Mouse (Mus musculus) CH12.LX (cell line): ENCODE measurements at regions not wholly inside any gene's neighbourhood (a gene's known extent, or its start where the extent isn't known, plus 50 kb on each side); places are given as distances from the start of the nearest gene placed in this dataset.

ENCODE experiments used
- DNase-seq: peaks from one replicate; pipeline ENCODE4 v3.0.0-alpha.2; 2013; ENCODE audit errors: extremely low read depth
- H3K27ac ChIP-seq: 2 replicates; pipeline ENCODE4 v1.5.1; 2012; ENCODE audit warnings: low read depth, mild to moderate bottlenecking, control low read depth, moderate library complexity; ENCODE audit not compliant: insufficient read depth
- H3K27me3 ChIP-seq: replicated peaks from 2 replicates; pipeline ENCODE3; 2012; ENCODE audit warnings: inconsistent platforms
- H3K36me3 ChIP-seq, 2 experiments: replicated peaks in 1 of 2; 2 replicates each; pipeline versions ENCODE3 to v1.6.1; 2012; ENCODE audit warnings: inconsistent platforms in 1 of 2, low read length in 1 of 2, mild to moderate bottlenecking in 1 of 2, mixed read lengths in 1 of 2, moderate library complexity in 1 of 2; ENCODE audit not compliant: control insufficient read depth in 1 of 2, insufficient read depth in 1 of 2
- H3K4me1 ChIP-seq, 2 experiments: 2 replicates each; pipeline ENCODE4 v1.6.1; 2012; ENCODE audit warnings: inconsistent platforms in 1 of 2, moderate library complexity in 1 of 2; ENCODE audit not compliant: insufficient read depth in 2 of 2, control insufficient read depth in 1 of 2
- H3K4me2 ChIP-seq: 2 replicates; pipeline ENCODE4 v1.6.1; 2012; ENCODE audit warnings: low read depth, mild to moderate bottlenecking, control low read depth; ENCODE audit not compliant: poor library complexity, insufficient read depth, severe bottlenecking
- H3K4me3 ChIP-seq, 3 experiments: fragments of 150-350 bp in 1 of 3; sonication (generic) in 1 of 3; replicated peaks in 1 of 3; 2 replicates each; pipeline versions ENCODE3 to v1.5.1; 2011 to 2012; ENCODE audit warnings: low read depth in 2 of 3, low read length in 2 of 3, mild to moderate bottlenecking in 2 of 3, moderate library complexity in 2 of 3, control low read depth in 1 of 3, improper control_type of control experiment in 1 of 3, inconsistent platforms in 1 of 3, mixed read lengths in 1 of 3; ENCODE audit not compliant: poor library complexity in 1 of 3
- H3K79me2 ChIP-seq: replicated peaks from 2 replicates; pipeline ENCODE4 v1.6.1; 2012; ENCODE audit warnings: mild to moderate bottlenecking, moderate library complexity; ENCODE audit not compliant: control insufficient read depth, poor library complexity, insufficient read depth, severe bottlenecking; ENCODE audit errors: extremely low read depth
- H3K9ac ChIP-seq: 2 replicates; pipeline ENCODE4 v1.6.1; 2012; ENCODE audit warnings: low read depth, mild to moderate bottlenecking, control low read depth, moderate library complexity; ENCODE audit not compliant: insufficient read depth
- H3K9me3 ChIP-seq: replicated peaks from 2 replicates; pipeline ENCODE3; 2012; ENCODE audit warnings: low read length, inconsistent platforms, mixed read lengths
- BHLHE40 ChIP-seq: IDR thresholded peaks from 2 replicates; pipeline ENCODE4 v1.6.1; 2011; ENCODE audit warnings: mild to moderate bottlenecking, low read depth, low read length, improper control_type of control experiment
- CHD1 ChIP-seq: IDR thresholded peaks from 2 replicates; pipeline ENCODE4 v1.6.1; 2012; ENCODE audit warnings: low read depth, low read length, improper control_type of control experiment, inconsistent platforms
- E2F4 ChIP-seq: IDR thresholded peaks from 2 replicates; pipeline ENCODE4 v1.6.1; 2011; ENCODE audit warnings: low read depth, low read length, improper control_type of control experiment; ENCODE audit not compliant: insufficient replicate concordance
- ELF1 ChIP-seq: IDR thresholded peaks from 2 replicates; pipeline ENCODE4 v1.6.1; 2014; ENCODE audit warnings: low read depth, mild to moderate bottlenecking, inconsistent platforms, low read length, improper control_type of control experiment
- ETS1 ChIP-seq: conservative IDR thresholded peaks from 2 replicates; pipeline ENCODE4 v1.6.1; 2012; ENCODE audit warnings: low read depth, mild to moderate bottlenecking, inconsistent platforms, low read length, improper control_type of control experiment, moderate library complexity
- GABPA ChIP-seq: IDR thresholded peaks from 2 replicates; pipeline ENCODE4 v1.6.1; 2012; ENCODE audit warnings: low read depth, low read length, improper control_type of control experiment, inconsistent platforms; ENCODE audit not compliant: insufficient replicate concordance
- HCFC1 ChIP-seq: IDR thresholded peaks from 2 replicates; pipeline ENCODE4 v1.6.1; 2012; ENCODE audit warnings: low read depth, mild to moderate bottlenecking, inconsistent platforms, low read length, improper control_type of control experiment
- IRF4 ChIP-seq: IDR thresholded peaks from 2 replicates; pipeline ENCODE4 v1.6.1; 2014; ENCODE audit warnings: low read depth, mild to moderate bottlenecking, inconsistent platforms, low read length, improper control_type of control experiment
- JUND ChIP-seq: conservative IDR thresholded peaks from 2 replicates; pipeline ENCODE4 v1.6.1; 2011; ENCODE audit warnings: low read depth, low read length, improper control_type of control experiment
- KAT2A ChIP-seq: IDR thresholded peaks from 2 replicates; pipeline ENCODE4 v1.6.1; 2012; ENCODE audit warnings: low read length, improper control_type of control experiment, inconsistent platforms; ENCODE audit not compliant: insufficient replicate concordance
- MYC ChIP-seq: IDR thresholded peaks from 2 replicates; pipeline ENCODE4 v1.6.1; 2011; ENCODE audit warnings: low read depth, mild to moderate bottlenecking, improper control_type of control experiment, low read length
- NRF1 ChIP-seq: IDR thresholded peaks from 2 replicates; pipeline ENCODE4 v1.6.1; 2014; ENCODE audit warnings: low read depth, mild to moderate bottlenecking, inconsistent platforms, low read length, improper control_type of control experiment, moderate library complexity
- POLR2AphosphoS2 ChIP-seq: IDR thresholded peaks from 2 replicates; pipeline ENCODE4 v1.6.1; 2011; ENCODE audit warnings: low read depth, low read length, improper control_type of control experiment
- RAD21 ChIP-seq: IDR thresholded peaks from 2 replicates; pipeline ENCODE4 v1.6.1; 2011; ENCODE audit warnings: low read depth, mild to moderate bottlenecking, low read length, improper control_type of control experiment, moderate library complexity
- RCOR1 ChIP-seq: conservative IDR thresholded peaks from 2 replicates; pipeline ENCODE4 v1.6.1; 2012; ENCODE audit warnings: low read depth, mild to moderate bottlenecking, inconsistent platforms, low read length, improper control_type of control experiment
- SIN3A ChIP-seq: IDR thresholded peaks from 2 replicates; pipeline ENCODE4 v1.6.1; 2012; ENCODE audit warnings: low read length, improper control_type of control experiment, inconsistent platforms
- SMC3 ChIP-seq: IDR thresholded peaks from 2 replicates; pipeline ENCODE4 v1.6.1; 2011; ENCODE audit warnings: low read depth, low read length, improper control_type of control experiment
- UBTF ChIP-seq: IDR thresholded peaks from 2 replicates; pipeline ENCODE4 v1.6.1; 2012; ENCODE audit warnings: low read depth, mild to moderate bottlenecking, inconsistent platforms, low read length, improper control_type of control experiment, moderate library complexity
- USF1 ChIP-seq: IDR thresholded peaks from 2 replicates; pipeline ENCODE4 v1.6.1; 2014; ENCODE audit warnings: low read depth, mild to moderate bottlenecking, inconsistent platforms, low read length, improper control_type of control experiment
- USF2 ChIP-seq: conservative IDR thresholded peaks from 2 replicates; pipeline ENCODE4 v1.6.1; 2011; ENCODE audit warnings: low read depth, low read length, improper control_type of control experiment
- ZNF384 ChIP-seq: IDR thresholded peaks from 2 replicates; pipeline ENCODE4 v1.6.1; 2012; ENCODE audit warnings: low read depth, low read length, improper control_type of control experiment, inconsistent platforms
- dilution Hi-C: fragments of 300-500 bp; cut with MboI; formaldehyde crosslinking; loops from 2 replicates; pipeline ENCODE4 v1.14.3; 2020; ENCODE audit warnings: low sequenced_read_pairs; ENCODE audit not compliant: extremely low pct_unique_long_range_greater_than_20kb, extremely low pct_ligation_motif_present
- in situ Hi-C: fragments of 300-500 bp; cut with MboI; formaldehyde crosslinking; loops from 3 replicates; pipeline ENCODE4 v1.14.3; 2019; ENCODE audit warnings: low sequenced_read_pairs, low pct_ligation_motif_present, low pct_unique_long_range_greater_than_20kb, mixed read lengths

DNA sequence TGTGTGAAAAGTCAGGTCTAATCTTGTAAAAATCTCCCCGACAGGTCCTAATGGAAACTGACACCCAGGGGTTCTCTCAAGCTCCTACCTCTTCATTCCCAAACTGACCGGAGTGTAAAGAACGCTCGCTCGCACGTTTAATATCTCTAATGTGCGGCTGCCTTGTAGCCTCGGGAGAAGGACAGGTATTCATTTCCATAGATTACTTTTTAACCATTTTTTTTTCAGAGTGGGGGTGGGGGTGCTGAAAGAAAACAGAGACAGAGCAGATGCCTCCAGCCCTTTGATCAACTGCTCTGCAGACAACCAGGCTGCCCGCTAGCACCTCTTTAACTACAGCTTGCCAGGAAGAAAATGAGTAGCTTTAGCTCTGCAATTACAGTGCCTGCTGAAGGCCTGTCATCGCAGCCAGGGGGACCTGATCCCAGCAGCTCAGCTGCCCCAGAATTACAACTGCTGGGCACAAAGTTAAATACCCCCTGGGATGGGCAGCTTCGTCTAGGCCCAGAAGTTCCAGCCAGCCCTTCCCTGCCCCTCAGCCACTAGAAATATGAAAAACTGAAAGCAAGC lies 282.3 kb upstream of the Msx2 start:
- Histone ChIP-seq H3K27me3 (peaks cover 68% of the 10 kb centered on the region), H3K36me3 (no peaks in the 10 kb centered on the region), H3K9me3 (no peaks in the 10 kb centered on the region), H3K9ac (no peak overlapping the region), H3K79me2 (no peaks in the 10 kb centered on the region), H3K4me2 (no peak overlapping the region), H3K27ac (no peak overlapping the region), H3K4me3 (no peak overlapping the region), H3K4me1 (peaks cover 10 to 13% of the 10 kb centered on the region in 2 experiments; a peak in 3 of 4 replicates)
- TF ChIP-seq POLR2AphosphoS2 (no peak), UBTF (no peak), HCFC1 (no peak), JUND (no peak), ZNF384 (no peak), ELF1 (no peak), SIN3A (no peak), E2F4 (no peak), MYC (no peak), RAD21 (no peak), USF1 (no peak), USF2 (no peak), IRF4 (no peak), GABPA (no peak), ETS1 (no peak), KAT2A (no peak), NRF1 (no peak), CHD1 (no peak)
- in situ Hi-C loops, result no loop called here
- dilution Hi-C loops, result no loop called here
- DNase-seq, result no peak

DNA sequence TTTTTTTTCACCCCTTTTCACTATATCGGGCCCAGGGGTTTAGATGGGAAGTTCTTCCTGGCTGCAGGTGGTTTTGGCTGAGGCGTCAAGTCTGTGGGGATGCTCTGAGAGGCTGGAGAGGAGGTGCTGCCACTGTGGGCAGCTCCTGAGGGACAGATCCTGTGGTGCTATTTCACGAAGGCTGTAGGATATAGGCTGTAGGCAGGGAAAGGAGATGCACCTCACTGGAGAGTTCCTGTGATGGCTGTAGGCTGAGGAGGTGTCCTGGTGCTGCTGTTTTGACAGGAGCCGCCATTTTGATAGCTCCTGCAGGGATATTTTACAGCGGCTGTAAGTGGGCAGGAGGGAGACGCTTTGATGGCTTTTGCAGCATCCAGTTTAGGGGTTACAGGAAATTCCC lies 280.2 kb upstream of the Msx2 start:
- H3K4me3 ChIP-seq, result no peak overlapping the region
- no peaks in the 10 kb centered on the region for H3K36me3 ChIP-seq
- no peak for TF ChIP-seq RCOR1
- no peak for TF ChIP-seq USF2
- no peak for TF ChIP-seq JUND
- no peak for TF ChIP-seq MYC
- TF ChIP-seq BHLHE40, result no peak
- no peak for TF ChIP-seq HCFC1
- TF ChIP-seq NRF1, result no peak
- no peak for TF ChIP-seq SMC3
- no peak for TF ChIP-seq KAT2A
- in situ Hi-C loops (no loop called here), dilution Hi-C loops (no loop called here)
- H3K9me3 ChIP-seq, result no peaks in the 10 kb centered on the region
- H3K4me1 ChIP-seq, result peaks cover 6 to 8% of the 10 kb centered on the region in 2 experiments; a peak in 3 of 4 replicates
- no peak overlapping the region for H3K9ac ChIP-seq
- no peak overlapping the region for H3K27ac ChIP-seq
- H3K79me2 ChIP-seq, result no peaks in the 10 kb centered on the region
- H3K4me2 ChIP-seq, result no peak overlapping the region
- H3K27me3 ChIP-seq, result peaks cover 75% of the 10 kb centered on the region
- no peak for DNase-seq
